Mouse (Mus musculus): ENCODE measurements around the gene Pgm5. TPM values are rescaled to one million over a fixed set of nuclear protein-coding genes. Genes with fewer than 3 reads are reported as not detected.
A peak's percentile ranks its signal among the peaks of the same experiment; 100 is the strongest.

The Pgm5 gene
- total and polyA plus RNA-seq, 2 experiments from 2014 or later = 0.57 to 11.7 TPM

DNA sequence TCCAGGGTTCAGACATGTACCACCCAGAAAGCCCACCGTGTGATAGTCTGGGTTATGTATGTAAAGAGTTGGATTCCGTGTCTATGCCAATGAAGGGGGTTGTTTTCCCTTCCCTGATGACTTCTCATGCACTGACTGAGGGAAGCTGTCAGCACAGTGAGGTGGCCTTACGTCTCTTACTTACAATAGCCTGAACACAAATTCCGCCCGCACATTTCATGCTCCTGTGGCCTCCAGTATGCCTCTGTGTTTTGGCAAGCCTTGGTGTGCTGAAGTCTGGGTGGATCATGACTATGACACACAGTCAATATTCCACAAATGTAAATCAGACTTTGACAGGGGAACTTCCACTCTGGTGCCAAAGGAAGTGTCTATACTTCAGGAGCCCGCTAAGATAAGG, 94.3 kb downstream of the Pgm5 start:
- DNase-seq (ENCODE audit: low spot score) = no peak
- H3K27ac ChIP-seq (ENCODE audit: low read depth, low read length) = no peak overlapping the region
- 84% methylated on average over 6 of the region's 6 CpGs for WGBS
- H3K9me3 ChIP-seq (ENCODE audit: low read length) = no peaks in the 10 kb centered on the region
- TF ChIP-seq CTCF (IDR thresholded peaks at IDR 0.05) = no peak
- H3K36me3 ChIP-seq (ENCODE audit: insufficient read depth, low read length) = no peaks in the 10 kb centered on the region
- no peak overlapping the region for H3K9ac ChIP-seq (replicated peaks; ENCODE audit: low read length, poor library complexity, severe bottlenecking)
- no peaks in the 10 kb centered on the region for H3K4me1 ChIP-seq (ENCODE audit: insufficient read depth, low read length)
- H3K27me3 ChIP-seq (ENCODE audit: insufficient read depth, low read length) = no peaks in the 10 kb centered on the region
- no peak overlapping the region for H3K4me2 ChIP-seq (ENCODE audit: low read depth, low read length, poor library complexity, severe bottlenecking)
- ATAC-seq (ENCODE audit: low FRiP score) = no peak
- no peak overlapping the region for H3K4me3 ChIP-seq (ENCODE audit: low read depth, low read length)

DNA sequence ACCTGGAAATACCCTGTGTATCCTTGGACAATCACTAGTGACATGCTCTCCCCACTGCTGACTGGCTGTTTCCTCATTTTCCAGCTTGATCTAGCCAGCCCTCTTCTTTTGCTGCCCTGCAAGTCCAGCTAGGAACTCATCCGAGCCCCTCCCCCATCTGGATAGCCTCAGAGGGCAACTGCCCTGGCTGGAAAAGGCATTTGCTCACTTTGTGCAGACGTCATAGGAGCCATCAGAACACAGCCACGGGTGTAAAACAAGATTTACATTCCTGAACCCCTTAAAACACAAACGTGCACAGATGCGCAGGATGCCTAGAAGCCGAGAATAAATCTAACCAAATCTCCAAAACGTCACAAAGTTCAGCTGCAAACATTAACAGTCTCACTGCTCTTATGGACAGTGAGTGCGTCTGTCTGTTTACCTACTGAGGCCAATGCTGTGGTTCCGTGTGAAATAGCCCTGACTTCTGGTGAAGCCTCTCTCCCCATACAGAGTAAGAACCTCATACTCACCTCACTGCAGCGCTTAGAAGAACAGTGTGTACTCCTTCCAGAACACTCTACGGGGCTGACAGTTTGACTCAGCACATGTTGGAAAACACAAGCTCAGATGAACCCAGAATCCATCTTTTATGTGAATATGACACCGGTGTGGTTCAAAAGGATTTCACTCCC, 99.0 kb downstream of the Pgm5 start:
- no peaks in the 10 kb centered on the region for H3K4me1 ChIP-seq (ENCODE audit: insufficient read depth, low read length)
- H3K9me3 ChIP-seq (ENCODE audit: low read length) = no peaks in the 10 kb centered on the region
- H3K9ac ChIP-seq (replicated peaks; ENCODE audit: low read length, poor library complexity, severe bottlenecking) = no peak overlapping the region
- no peak for ATAC-seq (ENCODE audit: low FRiP score)
- H3K27me3 ChIP-seq (ENCODE audit: insufficient read depth, low read length) = no peaks in the 10 kb centered on the region
- no peak overlapping the region for H3K4me3 ChIP-seq (ENCODE audit: low read depth, low read length)
- 71% methylated on average over 12 of the region's 12 CpGs for WGBS
- H3K27ac ChIP-seq (ENCODE audit: low read depth, low read length) = no peak overlapping the region
- TF ChIP-seq CTCF (IDR thresholded peaks at IDR 0.05) = no peak
- no peak overlapping the region for H3K4me2 ChIP-seq (ENCODE audit: low read depth, low read length, poor library complexity, severe bottlenecking)
- H3K36me3 ChIP-seq (ENCODE audit: insufficient read depth, low read length) = no peaks in the 10 kb centered on the region
- no peak for DNase-seq (ENCODE audit: low spot score)

DNA sequence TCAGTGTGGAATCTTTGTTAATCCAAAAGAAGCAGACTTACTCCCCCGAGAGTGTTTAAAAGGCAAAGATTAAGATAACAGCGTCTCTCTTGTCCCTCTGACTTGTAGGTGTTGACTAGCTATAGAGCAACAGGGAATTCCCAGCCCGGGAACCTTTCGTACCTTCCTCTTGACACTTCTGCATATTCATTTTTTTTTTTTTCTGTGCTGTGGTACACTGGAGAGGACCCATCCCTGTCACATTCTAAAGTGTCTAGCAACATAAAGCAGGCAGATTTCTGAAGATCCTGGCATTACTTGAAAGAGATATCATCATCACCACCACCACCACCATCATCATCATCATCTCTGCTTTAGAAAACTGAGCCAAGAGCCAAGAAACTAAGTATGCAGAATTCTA, 105.0 kb downstream of the Pgm5 start:
- no peak overlapping the region for H3K9ac ChIP-seq (replicated peaks; ENCODE audit: low read length, poor library complexity, severe bottlenecking)
- H3K4me2 ChIP-seq (ENCODE audit: low read depth, low read length, poor library complexity, severe bottlenecking) = no peak overlapping the region
- no peak for TF ChIP-seq CTCF (IDR thresholded peaks at IDR 0.05)
- DNase-seq (ENCODE audit: low spot score) = no peak
- 71% methylated on average over 4 of the region's 4 CpGs for WGBS
- no peaks in the 10 kb centered on the region for H3K36me3 ChIP-seq (ENCODE audit: insufficient read depth, low read length)
- no peaks in the 10 kb centered on the region for H3K9me3 ChIP-seq (ENCODE audit: low read length)
- H3K27ac ChIP-seq (ENCODE audit: low read depth, low read length) = no peak overlapping the region
- H3K4me1 ChIP-seq (ENCODE audit: insufficient read depth, low read length) = no peaks in the 10 kb centered on the region
- no peak for ATAC-seq (ENCODE audit: low FRiP score)
- no peaks in the 10 kb centered on the region for H3K27me3 ChIP-seq (ENCODE audit: insufficient read depth, low read length)
- H3K4me3 ChIP-seq (ENCODE audit: low read depth, low read length) = no peak overlapping the region

DNA sequence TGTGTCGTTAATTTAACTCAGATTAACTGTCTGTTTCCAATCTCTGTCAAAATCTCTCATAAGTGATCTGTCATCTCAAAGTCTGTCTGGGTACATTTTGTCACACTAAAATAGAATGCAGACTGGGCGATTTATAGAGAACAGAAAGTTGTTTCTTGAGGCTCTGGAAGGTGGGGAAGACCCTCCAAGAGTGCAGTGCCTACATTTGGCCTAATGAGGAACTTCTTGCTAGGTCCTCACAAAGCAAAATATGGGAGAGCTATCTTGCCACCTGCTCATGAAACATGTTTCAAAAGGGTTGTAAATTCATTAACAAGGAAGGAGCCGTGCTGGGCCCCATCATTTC, 107.2 kb downstream of the Pgm5 start:
- H3K9ac ChIP-seq (replicated peaks; ENCODE audit: low read length, poor library complexity, severe bottlenecking) = no peak overlapping the region
- no peaks in the 10 kb centered on the region for H3K9me3 ChIP-seq (ENCODE audit: low read length)
- TF ChIP-seq CTCF (IDR thresholded peaks at IDR 0.05) = no peak
- no peaks in the 10 kb centered on the region for H3K36me3 ChIP-seq (ENCODE audit: insufficient read depth, low read length)
- H3K27me3 ChIP-seq (ENCODE audit: insufficient read depth, low read length) = no peaks in the 10 kb centered on the region
- DNase-seq (ENCODE audit: low spot score) (no peak), ATAC-seq (ENCODE audit: low FRiP score) (no peak)
- no peaks in the 10 kb centered on the region for H3K4me1 ChIP-seq (ENCODE audit: insufficient read depth, low read length)
- H3K4me3 ChIP-seq (ENCODE audit: low read depth, low read length) = no peak overlapping the region
- WGBS = 81% methylated on average over 3 of the region's 3 CpGs
- no peak overlapping the region for H3K27ac ChIP-seq (ENCODE audit: low read depth, low read length)
- H3K4me2 ChIP-seq (ENCODE audit: low read depth, low read length, poor library complexity, severe bottlenecking) = no peak overlapping the region

DNA sequence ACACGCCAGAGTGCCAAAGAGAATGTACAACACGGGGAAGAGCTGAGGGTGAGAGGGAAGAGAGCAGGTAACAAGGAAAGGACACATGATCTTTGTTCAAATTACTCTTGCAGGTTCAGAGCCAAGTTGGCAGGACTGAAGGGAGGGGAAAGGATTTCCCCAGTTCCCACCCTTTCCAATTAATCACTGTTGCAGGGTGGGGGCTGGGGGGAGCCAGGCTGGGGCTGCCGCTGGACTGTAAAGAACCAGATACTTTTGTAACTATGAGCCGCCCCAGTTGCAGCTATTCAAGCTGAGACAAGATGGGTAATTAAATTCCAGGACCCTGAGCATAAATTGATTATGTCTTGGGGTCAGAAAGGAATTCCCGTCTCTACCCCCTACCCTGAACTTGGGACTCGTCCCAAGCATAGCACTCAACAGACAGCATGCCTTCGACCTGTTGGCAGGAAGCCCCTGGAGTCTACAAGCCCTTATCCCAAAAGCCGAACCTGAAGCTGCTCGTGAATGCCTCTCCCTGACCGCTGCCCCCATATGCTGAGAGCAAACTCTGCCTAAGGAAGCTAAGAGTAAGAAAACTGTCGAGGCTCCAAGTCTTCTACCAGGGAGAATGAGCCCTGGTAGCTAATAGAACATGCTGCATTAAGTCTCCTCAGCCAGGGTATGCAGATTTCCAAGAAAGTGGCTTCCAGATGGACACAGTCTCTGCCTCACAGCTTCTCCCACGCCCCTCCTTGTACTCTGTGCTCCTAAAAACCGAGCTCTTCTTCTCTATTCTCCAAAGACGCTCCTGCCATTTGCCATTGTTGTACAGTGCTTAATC, 107.8 kb downstream of the Pgm5 start:
- ATAC-seq (ENCODE audit: low FRiP score) (no peak), DNase-seq (ENCODE audit: low spot score) (peak; percentile 24)
- no peak overlapping the region for H3K9ac ChIP-seq (replicated peaks; ENCODE audit: low read length, poor library complexity, severe bottlenecking)
- no peak overlapping the region for H3K4me2 ChIP-seq (ENCODE audit: low read depth, low read length, poor library complexity, severe bottlenecking)
- no peaks in the 10 kb centered on the region for H3K9me3 ChIP-seq (ENCODE audit: low read length)
- H3K27me3 ChIP-seq (ENCODE audit: insufficient read depth, low read length) = no peaks in the 10 kb centered on the region
- WGBS = 47% methylated on average over 14 of the region's 14 CpGs
- no peak overlapping the region for H3K27ac ChIP-seq (ENCODE audit: low read depth, low read length)
- H3K4me1 ChIP-seq (ENCODE audit: insufficient read depth, low read length) = no peaks in the 10 kb centered on the region
- no peak for TF ChIP-seq CTCF (IDR thresholded peaks at IDR 0.05)
- H3K36me3 ChIP-seq (ENCODE audit: insufficient read depth, low read length) = no peaks in the 10 kb centered on the region
- H3K4me3 ChIP-seq (ENCODE audit: low read depth, low read length) = no peak overlapping the region

DNA sequence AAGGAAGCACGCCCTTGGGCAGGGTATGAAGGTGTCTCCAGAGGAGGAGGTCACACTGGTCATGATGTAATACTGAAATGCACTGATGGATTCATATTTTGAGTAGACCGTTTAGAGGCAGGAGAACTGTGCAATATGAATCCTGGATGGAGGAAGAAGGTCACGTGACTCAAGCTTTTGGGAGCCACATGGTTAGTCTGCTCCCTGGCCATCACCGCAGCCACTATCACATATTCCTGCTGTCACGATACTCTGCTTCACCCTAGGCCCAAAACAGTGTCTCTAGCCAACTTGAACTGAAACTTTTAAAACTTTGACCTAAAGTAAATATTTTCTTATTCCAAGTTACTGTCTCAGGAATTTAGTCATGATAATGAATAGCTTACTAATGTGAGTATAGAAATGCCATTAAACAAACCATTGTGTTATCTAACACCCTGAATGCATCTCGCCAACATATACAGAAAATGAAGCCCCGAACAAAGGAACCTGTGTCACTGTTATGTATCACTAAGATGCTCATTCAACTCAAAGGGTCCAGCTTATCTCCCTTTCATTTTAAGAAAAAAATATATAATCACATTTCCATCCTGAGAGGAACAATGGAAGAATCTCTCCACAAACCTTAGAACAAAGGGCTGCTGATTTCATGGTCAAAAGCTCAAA, 108.6 kb downstream of the Pgm5 start:
- TF ChIP-seq CTCF (IDR thresholded peaks at IDR 0.05) = no peak
- no peak overlapping the region for H3K4me2 ChIP-seq (ENCODE audit: low read depth, low read length, poor library complexity, severe bottlenecking)
- 87% methylated on average over 7 of the region's 7 CpGs for WGBS
- ATAC-seq (ENCODE audit: low FRiP score) (no peak), DNase-seq (ENCODE audit: low spot score) (no peak)
- no peaks in the 10 kb centered on the region for H3K4me1 ChIP-seq (ENCODE audit: insufficient read depth, low read length)
- H3K27ac ChIP-seq (ENCODE audit: low read depth, low read length) = no peak overlapping the region
- no peaks in the 10 kb centered on the region for H3K27me3 ChIP-seq (ENCODE audit: insufficient read depth, low read length)
- H3K4me3 ChIP-seq (ENCODE audit: low read depth, low read length) = no peak overlapping the region
- no peaks in the 10 kb centered on the region for H3K9me3 ChIP-seq (ENCODE audit: low read length)
- H3K36me3 ChIP-seq (ENCODE audit: insufficient read depth, low read length) = no peaks in the 10 kb centered on the region
- H3K9ac ChIP-seq (replicated peaks; ENCODE audit: low read length, poor library complexity, severe bottlenecking) = no peak overlapping the region
